Mouse (Mus musculus): ENCODE data around the gene Sema7a. TPM values are rescaled to one million over a fixed set of nuclear protein-coding genes. Genes with fewer than 3 reads are reported as not detected.

The Sema7a gene
- 0.19 and 0.34 TPM in 2 replicates for polyA plus RNA-seq (2014; fragmentation: Nextera tagmentation; extraction: Ambion mirVana)

- Histone ChIP-seq H3K4me2 (peak within 1 kb of the TSS; percentile 94), H3K4me3 (ENCODE audit: low read depth, low read length) (peak within 1 kb of the TSS; percentile 65), H3K27ac (ENCODE audit: low read depth, low read length) (no peak within 1 kb of the TSS), H3K9ac (ENCODE audit: low read depth, low read length) (0 out of 2 replicates have a peak within 1 kb of the TSS, but pooled peaks have one; percentile 10), H3K4me1 (replicated peaks; ENCODE audit: control insufficient read depth, insufficient read depth, low read length) (peaks cover 4% of the 10 kb centered on the region), H3K36me3 (ENCODE audit: control insufficient read depth, insufficient read depth, low read length) (no peaks in the 10 kb centered on the region), H3K9me3 (ENCODE audit: control insufficient read depth, low read length) (no peaks in the 10 kb centered on the region), H3K27me3 (replicated peaks; ENCODE audit: control insufficient read depth, insufficient read depth, low read length) (peaks cover 67% of the 10 kb centered on the region)
- 4% methylated on average over 59 of the region's 60 CpGs for WGBS
- ATAC-seq (replicated peaks; ENCODE audit: low FRiP score) (0 out of 2 replicates have a peak, but pooled peaks have one; percentile 36), DNase-seq (ENCODE audit: low spot score) (peak; percentile 73)
Measured at GRCm38 (mm10) chr9:57939431-57940348, at the start of gene Sema7a. Gene Sema7a (plus strand): TSS chr9:57940112.

GRCm38 (mm10) chr9:57900478-57900877 lies 39.4 kb upstream of the Sema7a start:
- DNase-seq (ENCODE audit: low spot score) (no peak), ATAC-seq (replicated peaks; ENCODE audit: low FRiP score) (no peak)
- Histone ChIP-seq H3K9ac (ENCODE audit: low read depth, low read length) (no peak overlapping the region), H3K27ac (ENCODE audit: low read depth, low read length) (no peak overlapping the region), H3K4me2 (0 out of 2 replicates have a peak overlapping the region, but pooled peaks have one; percentile 7), H3K36me3 (ENCODE audit: control insufficient read depth, insufficient read depth, low read length) (no peaks in the 10 kb centered on the region), H3K4me3 (ENCODE audit: low read depth, low read length) (no peak overlapping the region), H3K4me1 (replicated peaks; ENCODE audit: control insufficient read depth, insufficient read depth, low read length) (peaks cover 5% of the 10 kb centered on the region; the same call in 1 of the 2 replicates), H3K27me3 (replicated peaks; ENCODE audit: control insufficient read depth, insufficient read depth, low read length) (no peaks in the 10 kb centered on the region), H3K9me3 (ENCODE audit: control insufficient read depth, low read length) (no peaks in the 10 kb centered on the region)
- 40% methylated on average over 10 of the region's 10 CpGs for WGBS

- WGBS: 39% methylated on average over 9 of the region's 9 CpGs
- no peak overlapping the region for H3K27ac ChIP-seq (ENCODE audit: low read depth, low read length)
- ATAC-seq (replicated peaks; ENCODE audit: low FRiP score) (no peak), DNase-seq (ENCODE audit: low spot score) (no peak)
- no peaks in the 10 kb centered on the region for H3K36me3 ChIP-seq (ENCODE audit: control insufficient read depth, insufficient read depth, low read length)
- no peaks in the 10 kb centered on the region for H3K9me3 ChIP-seq (ENCODE audit: control insufficient read depth, low read length)
- H3K4me1 ChIP-seq (replicated peaks; ENCODE audit: control insufficient read depth, insufficient read depth, low read length): peaks cover 5% of the 10 kb centered on the region; the same call in 1 of the 2 replicates
- H3K27me3 ChIP-seq (replicated peaks; ENCODE audit: control insufficient read depth, insufficient read depth, low read length): no peaks in the 10 kb centered on the region
- no peak overlapping the region for H3K4me3 ChIP-seq (ENCODE audit: low read depth, low read length)
- H3K9ac ChIP-seq (ENCODE audit: low read depth, low read length): no peak overlapping the region
- H3K4me2 ChIP-seq: 0 out of 2 replicates have a peak overlapping the region, but pooled peaks have one; percentile 7
Measured at GRCm38 (mm10) chr9:57901197-57901596, 38.7 kb upstream of the Sema7a start.

- Histone ChIP-seq H3K4me1 (replicated peaks; ENCODE audit: control insufficient read depth, insufficient read depth, low read length) (peaks cover 5% of the 10 kb centered on the region; the same call in 1 of the 2 replicates), H3K9ac (ENCODE audit: low read depth, low read length) (no peak overlapping the region), H3K4me2 (no peak overlapping the region), H3K27me3 (replicated peaks; ENCODE audit: control insufficient read depth, insufficient read depth, low read length) (no peaks in the 10 kb centered on the region), H3K4me3 (ENCODE audit: low read depth, low read length) (no peak overlapping the region), H3K27ac (ENCODE audit: low read depth, low read length) (no peak overlapping the region), H3K36me3 (ENCODE audit: control insufficient read depth, insufficient read depth, low read length) (no peaks in the 10 kb centered on the region), H3K9me3 (ENCODE audit: control insufficient read depth, low read length) (no peaks in the 10 kb centered on the region)
- WGBS: 79% methylated on average over 3 of the region's 3 CpGs
- ATAC-seq (replicated peaks; ENCODE audit: low FRiP score) (no peak), DNase-seq (ENCODE audit: low spot score) (no peak)
Measured at GRCm38 (mm10) chr9:57901601-57902000, 38.3 kb upstream of the Sema7a start.

GRCm38 (mm10) chr9:57902132-57902531 lies 37.8 kb upstream of the Sema7a start:
- Histone ChIP-seq H3K27ac (ENCODE audit: low read depth, low read length) (no peak overlapping the region), H3K9me3 (ENCODE audit: control insufficient read depth, low read length) (no peaks in the 10 kb centered on the region), H3K27me3 (replicated peaks; ENCODE audit: control insufficient read depth, insufficient read depth, low read length) (no peaks in the 10 kb centered on the region), H3K4me2 (no peak overlapping the region), H3K4me1 (replicated peaks; ENCODE audit: control insufficient read depth, insufficient read depth, low read length) (peaks cover 5% of the 10 kb centered on the region; the same call in 1 of the 2 replicates), H3K9ac (ENCODE audit: low read depth, low read length) (no peak overlapping the region), H3K36me3 (ENCODE audit: control insufficient read depth, insufficient read depth, low read length) (no peaks in the 10 kb centered on the region), H3K4me3 (ENCODE audit: low read depth, low read length) (no peak overlapping the region)
- DNase-seq (ENCODE audit: low spot score) (no peak), ATAC-seq (replicated peaks; ENCODE audit: low FRiP score) (no peak)
- 78% methylated on average over 4 of the region's 4 CpGs for WGBS

GRCm38 (mm10) chr9:57903589-57904249 lies 36.2 kb upstream of the Sema7a start:
- Histone ChIP-seq H3K4me1 (replicated peaks; ENCODE audit: control insufficient read depth, insufficient read depth, low read length) (peaks cover 5% of the 10 kb centered on the region; the same call in 1 of the 2 replicates), H3K27me3 (replicated peaks; ENCODE audit: control insufficient read depth, insufficient read depth, low read length) (no peaks in the 10 kb centered on the region), H3K9me3 (ENCODE audit: control insufficient read depth, low read length) (no peaks in the 10 kb centered on the region), H3K4me3 (ENCODE audit: low read depth, low read length) (no peak overlapping the region), H3K27ac (ENCODE audit: low read depth, low read length) (no peak overlapping the region), H3K4me2 (no peak overlapping the region), H3K9ac (ENCODE audit: low read depth, low read length) (no peak overlapping the region), H3K36me3 (ENCODE audit: control insufficient read depth, insufficient read depth, low read length) (no peaks in the 10 kb centered on the region)
- no peak for DNase-seq (ENCODE audit: low spot score)
- no peak for ATAC-seq (replicated peaks; ENCODE audit: low FRiP score)
- 67% methylated on average over 8 of the region's 8 CpGs for WGBS

- DNase-seq (ENCODE audit: low spot score) (no peak), ATAC-seq (replicated peaks; ENCODE audit: low FRiP score) (no peak)
- H3K4me3 ChIP-seq (ENCODE audit: low read depth, low read length): no peak overlapping the region
- no peak overlapping the region for H3K9ac ChIP-seq (ENCODE audit: low read depth, low read length)
- H3K9me3 ChIP-seq (ENCODE audit: control insufficient read depth, low read length): no peaks in the 10 kb centered on the region
- no peak overlapping the region for H3K27ac ChIP-seq (ENCODE audit: low read depth, low read length)
- no peaks in the 10 kb centered on the region for H3K36me3 ChIP-seq (ENCODE audit: control insufficient read depth, insufficient read depth, low read length)
- 71% methylated on average over 5 of the region's 5 CpGs for WGBS
- no peaks in the 10 kb centered on the region for H3K27me3 ChIP-seq (replicated peaks; ENCODE audit: control insufficient read depth, insufficient read depth, low read length)
- H3K4me1 ChIP-seq (replicated peaks; ENCODE audit: control insufficient read depth, insufficient read depth, low read length): peaks cover 5% of the 10 kb centered on the region; the same call in 1 of the 2 replicates
- no peak overlapping the region for H3K4me2 ChIP-seq
Measured at GRCm38 (mm10) chr9:57904250-57904644, 35.7 kb upstream of the Sema7a start.

GRCm38 (mm10) chr9:57907206-57907605 lies 32.7 kb upstream of the Sema7a start:
- peaks cover 5% of the 10 kb centered on the region for H3K4me1 ChIP-seq (replicated peaks; ENCODE audit: control insufficient read depth, insufficient read depth, low read length)
- no peaks in the 10 kb centered on the region for H3K27me3 ChIP-seq (replicated peaks; ENCODE audit: control insufficient read depth, insufficient read depth, low read length)
- DNase-seq (ENCODE audit: low spot score): no peak
- no peak overlapping the region for H3K4me2 ChIP-seq
- WGBS: 56% methylated on average over 6 of the region's 6 CpGs
- no peak overlapping the region for H3K9ac ChIP-seq (ENCODE audit: low read depth, low read length)
- no peak for ATAC-seq (replicated peaks; ENCODE audit: low FRiP score)
- H3K4me3 ChIP-seq (ENCODE audit: low read depth, low read length): no peak overlapping the region
- no peak overlapping the region for H3K27ac ChIP-seq (ENCODE audit: low read depth, low read length)
- no peaks in the 10 kb centered on the region for H3K9me3 ChIP-seq (ENCODE audit: control insufficient read depth, low read length)
- no peaks in the 10 kb centered on the region for H3K36me3 ChIP-seq (ENCODE audit: control insufficient read depth, insufficient read depth, low read length)

Data from liver, embryonic 11.5 days (tissue).